Mouse (Mus musculus): ENCODE measurements around the gene Fyb2. TPM values are rescaled to one million over a fixed set of nuclear protein-coding genes. Genes with fewer than 3 reads are reported as not detected.

Fyb2 gene
- 0.05 TPM in 1 of 2 replicates, not detected in the other for total RNA-seq (2014; rRNA removed)
- polyA plus RNA-seq (2015; fragmentation: Nextera tagmentation; extraction: Ambion mirVana), result 0.16 and 0.21 TPM in 2 replicates

- DNase-seq (ENCODE audit: low spot score) (no peak), ATAC-seq (no peak)
- Histone ChIP-seq H3K9me3 (ENCODE audit: low read length) (no peaks in the 10 kb centered on the region), H3K27ac (no peak within 1 kb of the TSS), H3K36me3 (ENCODE audit: insufficient read depth, low read length) (no peaks in the 10 kb centered on the region), H3K4me3 (ENCODE audit: low read length) (no peak within 1 kb of the TSS), H3K4me1 (ENCODE audit: insufficient read depth, low read length) (no peaks in the 10 kb centered on the region), H3K4me2 (ENCODE audit: low read depth, low read length) (peak within 1 kb of the TSS; percentile 47), H3K9ac (replicated peaks; ENCODE audit: low read length) (no peak within 1 kb of the TSS), H3K27me3 (ENCODE audit: insufficient read depth, low read length) (no peaks in the 10 kb centered on the region)
- whole genome bisulfite sequencing, result 24% methylated on average over 23 of the region's 23 CpGs
- TF ChIP-seq CTCF (IDR thresholded peaks at IDR 0.05; ENCODE audit: low read depth), result no peak
Measured at GRCm38 (mm10) chr4:104913291-104914129, at the start of gene Fyb2. Gene Fyb2, plus strand, starts transcription at chr4:104913456.

GRCm38 (mm10) chr4:104864397-104864796 lies 48.9 kb upstream of the Fyb2 start:
- 84% methylated on average over 1 of the region's 1 CpGs for WGBS
- no peak for TF ChIP-seq CTCF (IDR thresholded peaks at IDR 0.05; ENCODE audit: low read depth)
- no peak overlapping the region for H3K27ac ChIP-seq
- no peak overlapping the region for H3K4me3 ChIP-seq (ENCODE audit: low read length)
- no peak for ATAC-seq
- DNase-seq (ENCODE audit: low spot score), result no peak
- H3K4me2 ChIP-seq (ENCODE audit: low read depth, low read length), result no peak overlapping the region
- no peaks in the 10 kb centered on the region for H3K36me3 ChIP-seq (ENCODE audit: insufficient read depth, low read length)
- no peaks in the 10 kb centered on the region for H3K27me3 ChIP-seq (ENCODE audit: insufficient read depth, low read length)
- no peak overlapping the region for H3K9ac ChIP-seq (replicated peaks; ENCODE audit: low read length)
- no peaks in the 10 kb centered on the region for H3K9me3 ChIP-seq (ENCODE audit: low read length)
- no peaks in the 10 kb centered on the region for H3K4me1 ChIP-seq (ENCODE audit: insufficient read depth, low read length)

GRCm38 (mm10) chr4:104869581-104869980 lies 43.7 kb upstream of the Fyb2 start:
- no peaks in the 10 kb centered on the region for H3K36me3 ChIP-seq (ENCODE audit: insufficient read depth, low read length)
- DNase-seq (ENCODE audit: low spot score) (no peak), ATAC-seq (no peak)
- no peak overlapping the region for H3K27ac ChIP-seq
- H3K4me3 ChIP-seq (ENCODE audit: low read length), result no peak overlapping the region
- H3K4me1 ChIP-seq (ENCODE audit: insufficient read depth, low read length), result no peaks in the 10 kb centered on the region
- H3K9me3 ChIP-seq (ENCODE audit: low read length), result no peaks in the 10 kb centered on the region
- H3K27me3 ChIP-seq (ENCODE audit: insufficient read depth, low read length), result no peaks in the 10 kb centered on the region
- H3K4me2 ChIP-seq (ENCODE audit: low read depth, low read length), result no peak overlapping the region
- H3K9ac ChIP-seq (replicated peaks; ENCODE audit: low read length), result no peak overlapping the region
- no peak for TF ChIP-seq CTCF (IDR thresholded peaks at IDR 0.05; ENCODE audit: low read depth)

- Histone ChIP-seq H3K4me3 (ENCODE audit: low read length) (no peak overlapping the region), H3K4me1 (ENCODE audit: insufficient read depth, low read length) (no peaks in the 10 kb centered on the region), H3K9ac (replicated peaks; ENCODE audit: low read length) (no peak overlapping the region), H3K36me3 (ENCODE audit: insufficient read depth, low read length) (no peaks in the 10 kb centered on the region), H3K9me3 (ENCODE audit: low read length) (no peaks in the 10 kb centered on the region), H3K4me2 (ENCODE audit: low read depth, low read length) (no peak overlapping the region), H3K27me3 (ENCODE audit: insufficient read depth, low read length) (no peaks in the 10 kb centered on the region), H3K27ac (no peak overlapping the region)
- TF ChIP-seq CTCF (IDR thresholded peaks at IDR 0.05; ENCODE audit: low read depth), result no peak
- 89% methylated on average over 5 of the region's 5 CpGs for WGBS
- DNase-seq (ENCODE audit: low spot score) (no peak), ATAC-seq (no peak)
Measured at GRCm38 (mm10) chr4:104870196-104870595, 43.1 kb upstream of the Fyb2 start.

- DNase-seq (ENCODE audit: low spot score), result no peak
- TF ChIP-seq CTCF (IDR thresholded peaks at IDR 0.05; ENCODE audit: low read depth), result peak; percentile 45
- no peak overlapping the region for H3K4me2 ChIP-seq (ENCODE audit: low read depth, low read length)
- no peaks in the 10 kb centered on the region; the same call in 1 of the 2 replicates for H3K27me3 ChIP-seq (ENCODE audit: insufficient read depth, low read length)
- no peak overlapping the region for H3K27ac ChIP-seq
- H3K36me3 ChIP-seq (ENCODE audit: insufficient read depth, low read length), result no peaks in the 10 kb centered on the region
- H3K4me1 ChIP-seq (ENCODE audit: insufficient read depth, low read length), result no peaks in the 10 kb centered on the region
- no peak overlapping the region for H3K9ac ChIP-seq (replicated peaks; ENCODE audit: low read length)
- ATAC-seq, result no peak
- H3K9me3 ChIP-seq (ENCODE audit: low read length), result no peaks in the 10 kb centered on the region
- no peak overlapping the region for H3K4me3 ChIP-seq (ENCODE audit: low read length)
- 64% methylated on average over 4 of the region's 4 CpGs for WGBS
Measured at GRCm38 (mm10) chr4:104875832-104876231, 37.4 kb upstream of the Fyb2 start.

- no peak within 1 kb of the TSS for H3K9ac ChIP-seq (replicated peaks; ENCODE audit: low read length)
- H3K36me3 ChIP-seq (ENCODE audit: insufficient read depth, low read length), result no peaks in the 10 kb centered on the region
- no peak within 1 kb of the TSS for H3K4me3 ChIP-seq (ENCODE audit: low read length)
- ATAC-seq, result no peak
- DNase-seq (ENCODE audit: low spot score), result no peak
- TF ChIP-seq CTCF (IDR thresholded peaks at IDR 0.05; ENCODE audit: low read depth), result no peak
- no peaks in the 10 kb centered on the region for H3K9me3 ChIP-seq (ENCODE audit: low read length)
- no peaks in the 10 kb centered on the region for H3K4me1 ChIP-seq (ENCODE audit: insufficient read depth, low read length)
- H3K27me3 ChIP-seq (ENCODE audit: insufficient read depth, low read length), result no peaks in the 10 kb centered on the region; the same call in 1 of the 2 replicates
- WGBS, result 84% methylated on average over 3 of the region's 3 CpGs
- no peak within 1 kb of the TSS for H3K27ac ChIP-seq
- no peak within 1 kb of the TSS for H3K4me2 ChIP-seq (ENCODE audit: low read depth, low read length)
Measured at GRCm38 (mm10) chr4:104876323-104876722, 36.9 kb upstream of the Fyb2 start, which contains the start of gene C8a. Gene C8a, minus strand, starts transcription at chr4:104876398.

- peaks cover 8% of the 10 kb centered on the region; the same call in 1 of the 2 replicates for H3K4me1 ChIP-seq (ENCODE audit: insufficient read depth, low read length)
Measured at GRCm38 (mm10) chr4:104887486-104887885, 25.8 kb upstream of the Fyb2 start.

More at GRCm38 (mm10) chr4:104887486-104887885, 25.8 kb upstream of the Fyb2 start:
- 40% methylated on average over 9 of the region's 9 CpGs for WGBS
- 0 out of 2 replicates have a peak, but pooled peaks have one; percentile 49 for ATAC-seq
- TF ChIP-seq CTCF (IDR thresholded peaks at IDR 0.05; ENCODE audit: low read depth), result no peak
- Histone ChIP-seq H3K9me3 (ENCODE audit: low read length) (no peaks in the 10 kb centered on the region), H3K27me3 (ENCODE audit: insufficient read depth, low read length) (no peaks in the 10 kb centered on the region), H3K36me3 (ENCODE audit: insufficient read depth, low read length) (no peaks in the 10 kb centered on the region), H3K27ac (no peak overlapping the region), H3K4me2 (ENCODE audit: low read depth, low read length) (no peak overlapping the region), H3K4me3 (ENCODE audit: low read length) (no peak overlapping the region), H3K9ac (replicated peaks; ENCODE audit: low read length) (no peak overlapping the region)
- no peak for DNase-seq (ENCODE audit: low spot score)
